Mouse (Mus musculus) hindbrain, embryonic 10.5 days (tissue): ENCODE measurements around the gene Gabbr2. TPM values are rescaled to one million over a fixed set of nuclear protein-coding genes. Genes with fewer than 3 reads are reported as not detected.

Experiments used
- DNase-seq: peaks from one replicate; pipeline ENCODE4 v3.0.0-alpha.2; 2017; ENCODE audit warnings: low spot score
- H3K27ac ChIP-seq: fragments of 300-500 bp; sonication (generic); 2 replicates; pipeline ENCODE4 v1.5.1; 2016; ENCODE audit warnings: mild to moderate bottlenecking, moderate library complexity
- H3K27me3 ChIP-seq: fragments of 300-500 bp; sonication (generic); 2 replicates; pipeline ENCODE4 v1.6.1; 2016; ENCODE audit warnings: mild to moderate bottlenecking; ENCODE audit not compliant: poor library complexity, insufficient read depth, severe bottlenecking
- H3K36me3 ChIP-seq: fragments of 300-500 bp; sonication (generic); 2 replicates; pipeline ENCODE4 v1.6.1; 2016; ENCODE audit warnings: mild to moderate bottlenecking, moderate library complexity
- H3K4me1 ChIP-seq: fragments of 300-500 bp; sonication (generic); replicated peaks from 2 replicates; pipeline ENCODE4 v1.6.1; 2016; ENCODE audit warnings: mild to moderate bottlenecking
- H3K4me3 ChIP-seq: fragments of 300-500 bp; sonication (generic); 2 replicates; pipeline ENCODE4 v1.5.1; 2016; ENCODE audit warnings: mild to moderate bottlenecking, moderate library complexity
- H3K9me3 ChIP-seq: fragments of 300-500 bp; sonication (generic); 2 replicates; pipeline ENCODE4 v1.6.1; 2016; ENCODE audit warnings: mild to moderate bottlenecking, moderate library complexity
- WGBS: fragments of 180-500 bp; shearing (Covaris S2); methylation state at CpG from one replicate; pipeline ENCODE4 v1.1.7; 2016; 5-methylcytosine and 5-hydroxymethylcytosine counted together
- polyA plus RNA-seq: library from polyadenylated mRNA; unstranded; fragments of >200 nt; fragmentation: Nextera tagmentation; extraction: Ambion mirVana; gene quantifications from 2 replicates; pipeline ENCODE4 v1.2.1, GENCODE M21; 2016

The Gabbr2 gene
- polyA plus RNA-seq, 1 experiment from 2014 or later, result 0.27 TPM

GRCm38 (mm10) chr4:46690565-46690964, 301.1 kb downstream of the Gabbr2 start:
- H3K4me1 ChIP-seq, result peaks cover 9% of the 10 kb centered on the region
- H3K4me3 ChIP-seq, result no peak overlapping the region
- no peak overlapping the region for H3K27ac ChIP-seq
- H3K9me3 ChIP-seq, result no peaks in the 10 kb centered on the region
- peaks cover 7% of the 10 kb centered on the region; the same call in 1 of the 2 replicates for H3K27me3 ChIP-seq
- H3K36me3 ChIP-seq, result no peaks in the 10 kb centered on the region
- DNase-seq, result no peak
- 85% methylated on average over 8 of the region's 8 CpGs for WGBS

- Histone ChIP-seq H3K4me3 (no peak overlapping the region), H3K36me3 (no peaks in the 10 kb centered on the region), H3K27ac (no peak overlapping the region), H3K9me3 (no peaks in the 10 kb centered on the region), H3K27me3 (peaks cover 7% of the 10 kb centered on the region; the same call in 1 of the 2 replicates), H3K4me1 (peaks cover 9% of the 10 kb centered on the region)
- DNase-seq, result no peak
- WGBS, result 85% methylated on average over 8 of the region's 8 CpGs
Measured at GRCm38 (mm10) chr4:46690023-46690420, 301.7 kb downstream of the Gabbr2 start.

GRCm38 (mm10) chr4:46689397-46690022, 302.2 kb downstream of the Gabbr2 start:
- peaks cover 7% of the 10 kb centered on the region; the same call in 1 of the 2 replicates for H3K27me3 ChIP-seq
- H3K36me3 ChIP-seq, result no peaks in the 10 kb centered on the region
- H3K27ac ChIP-seq, result no peak overlapping the region
- peak; percentile 73 for DNase-seq
- H3K4me1 ChIP-seq, result peaks cover 9% of the 10 kb centered on the region
- 47% methylated on average over 15 of the region's 15 CpGs for WGBS
- H3K9me3 ChIP-seq, result no peaks in the 10 kb centered on the region
- no peak overlapping the region for H3K4me3 ChIP-seq

GRCm38 (mm10) chr4:46688213-46688832, 303.4 kb downstream of the Gabbr2 start:
- Histone ChIP-seq H3K4me3 (no peak overlapping the region), H3K9me3 (no peaks in the 10 kb centered on the region), H3K27ac (no peak overlapping the region), H3K36me3 (no peaks in the 10 kb centered on the region), H3K4me1 (peaks cover 9% of the 10 kb centered on the region), H3K27me3 (peaks cover 7% of the 10 kb centered on the region; the same call in 1 of the 2 replicates)
- WGBS, result 80% methylated on average over 14 of the region's 14 CpGs
- DNase-seq, result no peak

- no peak overlapping the region for H3K27ac ChIP-seq
- DNase-seq, result no peak
- no peaks in the 10 kb centered on the region for H3K36me3 ChIP-seq
- no peak overlapping the region for H3K4me3 ChIP-seq
- WGBS, result 53% methylated on average over 6 of the region's 6 CpGs
- H3K4me1 ChIP-seq, result 0 out of 2 replicates have a peak, but pooled peaks cover 3% of the 10 kb centered on the region
- H3K27me3 ChIP-seq, result no peaks in the 10 kb centered on the region
- H3K9me3 ChIP-seq, result no peaks in the 10 kb centered on the region
Measured at GRCm38 (mm10) chr4:46684160-46684559, 307.5 kb downstream of the Gabbr2 start.

- 79% methylated on average over 3 of the region's 3 CpGs for WGBS
- Histone ChIP-seq H3K4me3 (no peak overlapping the region), H3K36me3 (no peaks in the 10 kb centered on the region), H3K4me1 (no peaks in the 10 kb centered on the region), H3K27me3 (no peaks in the 10 kb centered on the region), H3K9me3 (no peaks in the 10 kb centered on the region), H3K27ac (no peak overlapping the region)
- DNase-seq, result no peak
Measured at GRCm38 (mm10) chr4:46676646-46677045, 315.0 kb downstream of the Gabbr2 start.

- Histone ChIP-seq H3K9me3 (no peaks in the 10 kb centered on the region), H3K4me1 (no peaks in the 10 kb centered on the region), H3K27me3 (no peaks in the 10 kb centered on the region), H3K36me3 (no peaks in the 10 kb centered on the region), H3K27ac (no peak overlapping the region), H3K4me3 (no peak overlapping the region)
- no peak for DNase-seq
- 55% methylated on average over 4 of the region's 4 CpGs for WGBS
Measured at GRCm38 (mm10) chr4:46675992-46676391, 315.7 kb downstream of the Gabbr2 start.

- H3K4me3 ChIP-seq, result no peak overlapping the region
- H3K27me3 ChIP-seq, result no peaks in the 10 kb centered on the region
- H3K9me3 ChIP-seq, result no peaks in the 10 kb centered on the region
- WGBS, result 82% methylated on average over 11 of the region's 11 CpGs
- DNase-seq, result no peak
- H3K4me1 ChIP-seq, result no peaks in the 10 kb centered on the region
- H3K27ac ChIP-seq, result no peak overlapping the region
- H3K36me3 ChIP-seq, result no peaks in the 10 kb centered on the region
Measured at GRCm38 (mm10) chr4:46675272-46675785, 316.3 kb downstream of the Gabbr2 start.

- no peaks in the 10 kb centered on the region for H3K9me3 ChIP-seq
- H3K36me3 ChIP-seq, result no peaks in the 10 kb centered on the region
- peaks cover 31% of the 10 kb centered on the region for H3K4me1 ChIP-seq
- no peak overlapping the region for H3K27ac ChIP-seq
- DNase-seq, result no peak
- 83% methylated on average over 11 of the region's 11 CpGs for WGBS
- no peak overlapping the region for H3K4me3 ChIP-seq
- no peaks in the 10 kb centered on the region for H3K27me3 ChIP-seq
Measured at GRCm38 (mm10) chr4:46668620-46669019, 323.1 kb downstream of the Gabbr2 start.

- H3K36me3 ChIP-seq, result no peaks in the 10 kb centered on the region
- no peak for DNase-seq
- H3K27ac ChIP-seq, result peak overlapping the region; percentile 92; the same call in 1 of the 2 replicates
- WGBS, result 50% methylated on average over 5 of the region's 5 CpGs
- no peaks in the 10 kb centered on the region for H3K9me3 ChIP-seq
- H3K27me3 ChIP-seq, result no peaks in the 10 kb centered on the region
- H3K4me1 ChIP-seq, result peaks cover 37% of the 10 kb centered on the region
- H3K4me3 ChIP-seq, result no peak overlapping the region
Measured at GRCm38 (mm10) chr4:46666420-46666819, 325.3 kb downstream of the Gabbr2 start.

GRCm38 (mm10) chr4:46665371-46665774, 326.3 kb downstream of the Gabbr2 start:
- H3K9me3 ChIP-seq, result peaks cover 2% of the 10 kb centered on the region; the same call in 1 of the 2 replicates
- peaks cover 37% of the 10 kb centered on the region for H3K4me1 ChIP-seq
- peak; percentile 67 for DNase-seq
- 0% methylated on average over 8 of the region's 8 CpGs for WGBS
- H3K27me3 ChIP-seq, result 0 out of 2 replicates have a peak, but pooled peaks cover 2% of the 10 kb centered on the region
- H3K36me3 ChIP-seq, result no peaks in the 10 kb centered on the region
- peak overlapping the region; percentile 92 for H3K27ac ChIP-seq
- H3K4me3 ChIP-seq, result peak overlapping the region; percentile 53

- Histone ChIP-seq H3K4me3 (peak overlapping the region; percentile 53), H3K9me3 (peaks cover 2% of the 10 kb centered on the region; the same call in 1 of the 2 replicates), H3K36me3 (no peaks in the 10 kb centered on the region), H3K27me3 (0 out of 2 replicates have a peak, but pooled peaks cover 4% of the 10 kb centered on the region), H3K27ac (peak overlapping the region; percentile 92), H3K4me1 (peaks cover 37% of the 10 kb centered on the region)
- 2% methylated on average over 34 of the region's 34 CpGs for WGBS
- DNase-seq, result peak; percentile 82
Measured at GRCm38 (mm10) chr4:46664123-46665009, 327.3 kb downstream of the Gabbr2 start.
